Mouse (Mus musculus) forebrain, embryonic 13.5 days (tissue): ENCODE results near the gene Mark4. TPM values are rescaled to one million over a fixed set of nuclear protein-coding genes. Genes with fewer than 3 reads are reported as not detected.

Experiments
- ATAC-seq: fragments of 200-750 bp; cut with Nextera tagmentation; 2 replicates; pipeline ENCODE4 v1.8.0; 2017
- H3K27ac ChIP-seq: fragments of 300-500 bp; sonication (generic); 2 replicates; pipeline ENCODE4 v1.5.1; 2015; ENCODE audit warnings: inconsistent platforms, mild to moderate bottlenecking, moderate library complexity
- H3K27me3 ChIP-seq: fragments of 300-500 bp; sonication (generic); 2 replicates; pipeline ENCODE4 v1.6.1; 2015; ENCODE audit warnings: mild to moderate bottlenecking, inconsistent platforms
- H3K36me3 ChIP-seq: fragments of 300-500 bp; sonication (generic); 2 replicates; pipeline ENCODE4 v1.6.1; 2015; ENCODE audit warnings: mild to moderate bottlenecking, inconsistent platforms; ENCODE audit not compliant: poor library complexity, severe bottlenecking
- H3K4me1 ChIP-seq: fragments of 300-500 bp; sonication (generic); 2 replicates; pipeline ENCODE4 v1.6.1; 2015; ENCODE audit warnings: inconsistent platforms
- H3K4me2 ChIP-seq: fragments of 300-500 bp; sonication (generic); 2 replicates; pipeline ENCODE4 v1.6.1; 2015; ENCODE audit warnings: inconsistent platforms, mild to moderate bottlenecking, moderate library complexity
- H3K4me3 ChIP-seq: fragments of 300-500 bp; sonication (generic); 2 replicates; pipeline ENCODE4 v1.5.1; 2015; ENCODE audit warnings: mild to moderate bottlenecking, inconsistent platforms
- H3K9ac ChIP-seq: fragments of 300-500 bp; sonication (generic); 2 replicates; pipeline ENCODE4 v1.6.1; 2015; ENCODE audit warnings: mild to moderate bottlenecking, inconsistent platforms
- H3K9me3 ChIP-seq: fragments of 300-500 bp; sonication (generic); replicated peaks from 2 replicates; pipeline ENCODE4 v1.6.1; 2016; ENCODE audit warnings: inconsistent platforms
- WGBS: fragments of 180-500 bp; shearing (Covaris S2); methylation state at CpG from one replicate; pipeline ENCODE4 v1.1.7; 2015; 5-methylcytosine and 5-hydroxymethylcytosine counted together
- polyA plus RNA-seq: library from polyadenylated mRNA; unstranded; fragments of >200 nt; fragmentation: Nextera tagmentation; extraction: Ambion mirVana; gene quantifications from 2 replicates; pipeline ENCODE4 v1.2.1, GENCODE M21; 2015

The Mark4 gene
- polyA plus RNA-seq, 1 experiment from 2014 or later, result 12.2 TPM

GRCm38 (mm10) chr7:19467638-19468037 lies 9.0 kb upstream of the Mark4 start:
- WGBS, result 52% methylated on average over 6 of the region's 6 CpGs
- no peaks in the 10 kb centered on the region for H3K9me3 ChIP-seq
- peaks cover 5% of the 10 kb centered on the region; the same call in 1 of the 2 replicates for H3K4me1 ChIP-seq
- ATAC-seq, result no peak
- H3K27ac ChIP-seq, result no peak overlapping the region
- H3K9ac ChIP-seq, result no peak overlapping the region
- H3K4me3 ChIP-seq, result no peak overlapping the region
- no peaks in the 10 kb centered on the region for H3K36me3 ChIP-seq
- no peak overlapping the region for H3K4me2 ChIP-seq
- peaks cover 92% of the 10 kb centered on the region for H3K27me3 ChIP-seq

- no peak overlapping the region for H3K4me2 ChIP-seq
- WGBS, result 65% methylated on average over 5 of the region's 5 CpGs
- no peak for ATAC-seq
- no peaks in the 10 kb centered on the region for H3K36me3 ChIP-seq
- no peak overlapping the region for H3K9ac ChIP-seq
- H3K4me3 ChIP-seq, result no peak overlapping the region
- peaks cover 82% of the 10 kb centered on the region for H3K27me3 ChIP-seq
- no peaks in the 10 kb centered on the region for H3K9me3 ChIP-seq
- peaks cover 5% of the 10 kb centered on the region; the same call in 1 of the 2 replicates for H3K4me1 ChIP-seq
- H3K27ac ChIP-seq, result no peak overlapping the region
These were observed 8.1 kb upstream of the Mark4 start for GRCm38 (mm10) chr7:19466602-19467145.

GRCm38 (mm10) chr7:19464367-19465307 lies 6.0 kb upstream of the Mark4 start:
- H3K27ac ChIP-seq, result no peak overlapping the region
- H3K4me3 ChIP-seq, result no peak overlapping the region
- no peak for ATAC-seq
- 8% methylated on average over 22 of the region's 22 CpGs for WGBS
- H3K4me2 ChIP-seq, result no peak overlapping the region
- H3K9ac ChIP-seq, result peak overlapping the region; percentile 18; the same call in 1 of the 2 replicates
- H3K36me3 ChIP-seq, result no peaks in the 10 kb centered on the region
- peaks cover 7% of the 10 kb centered on the region for H3K4me1 ChIP-seq
- no peaks in the 10 kb centered on the region for H3K9me3 ChIP-seq
- H3K27me3 ChIP-seq, result peaks cover 63% of the 10 kb centered on the region

- ATAC-seq, result no peak
- Histone ChIP-seq H3K36me3 (no peaks in the 10 kb centered on the region), H3K27me3 (peaks cover 48% of the 10 kb centered on the region), H3K4me3 (no peak within 1 kb of the TSS), H3K4me1 (peaks cover 10% of the 10 kb centered on the region), H3K9me3 (no peaks in the 10 kb centered on the region), H3K27ac (no peak within 1 kb of the TSS), H3K4me2 (no peak within 1 kb of the TSS), H3K9ac (no peak within 1 kb of the TSS)
- WGBS, result 29% methylated on average over 6 of the region's 6 CpGs
These were observed 4.3 kb upstream of the Mark4 start, which contains the start of gene Exoc3l2 for GRCm38 (mm10) chr7:19462884-19463381. Gene Exoc3l2, plus strand, starts transcription at chr7:19463331.

- H3K27me3 ChIP-seq, result peaks cover 43% of the 10 kb centered on the region
- no peak overlapping the region for H3K4me3 ChIP-seq
- 62% methylated on average over 4 of the region's 4 CpGs for WGBS
- H3K9ac ChIP-seq, result no peak overlapping the region
- H3K27ac ChIP-seq, result no peak overlapping the region
- peaks cover 14% of the 10 kb centered on the region for H3K4me1 ChIP-seq
- H3K36me3 ChIP-seq, result no peaks in the 10 kb centered on the region
- no peak for ATAC-seq
- H3K9me3 ChIP-seq, result no peaks in the 10 kb centered on the region
- no peak overlapping the region for H3K4me2 ChIP-seq
These were observed 3.8 kb upstream of the Mark4 start for GRCm38 (mm10) chr7:19462443-19462842.

GRCm38 (mm10) chr7:19461488-19461887 lies 2.9 kb upstream of the Mark4 start:
- peaks cover 24% of the 10 kb centered on the region for H3K4me1 ChIP-seq
- peaks cover 34% of the 10 kb centered on the region for H3K27me3 ChIP-seq
- ATAC-seq, result no peak
- no peak overlapping the region for H3K27ac ChIP-seq
- H3K4me3 ChIP-seq, result no peak overlapping the region
- 5% methylated on average over 6 of the region's 6 CpGs for WGBS
- H3K36me3 ChIP-seq, result no peaks in the 10 kb centered on the region; the same call in 1 of the 2 replicates
- H3K9me3 ChIP-seq, result no peaks in the 10 kb centered on the region
- no peak overlapping the region for H3K9ac ChIP-seq
- H3K4me2 ChIP-seq, result no peak overlapping the region

GRCm38 (mm10) chr7:19460500-19460899 lies 1.9 kb upstream of the Mark4 start:
- no peak for ATAC-seq
- H3K27ac ChIP-seq, result no peak overlapping the region
- 63% methylated on average over 1 of the region's 1 CpGs for WGBS
- no peaks in the 10 kb centered on the region for H3K9me3 ChIP-seq
- H3K9ac ChIP-seq, result no peak overlapping the region
- H3K4me2 ChIP-seq, result no peak overlapping the region
- peaks cover 6% of the 10 kb centered on the region for H3K36me3 ChIP-seq
- peaks cover 25% of the 10 kb centered on the region for H3K27me3 ChIP-seq
- H3K4me3 ChIP-seq, result no peak overlapping the region
- peaks cover 30% of the 10 kb centered on the region for H3K4me1 ChIP-seq

- H3K27ac ChIP-seq, result peak overlapping the region; percentile 79
- H3K27me3 ChIP-seq, result peaks cover 13% of the 10 kb centered on the region
- H3K9me3 ChIP-seq, result no peaks in the 10 kb centered on the region
- peaks cover 25% of the 10 kb centered on the region for H3K4me1 ChIP-seq
- H3K4me3 ChIP-seq, result peak overlapping the region; percentile 88
- no peak for ATAC-seq
- H3K36me3 ChIP-seq, result peaks cover 13% of the 10 kb centered on the region
- 14% methylated on average over 6 of the region's 6 CpGs for WGBS
- H3K9ac ChIP-seq, result peak overlapping the region; percentile 94
- H3K4me2 ChIP-seq, result peak overlapping the region; percentile 98
These were observed 686 bp upstream of the Mark4 start for GRCm38 (mm10) chr7:19459144-19459870.

- H3K4me1 ChIP-seq, result peaks cover 25% of the 10 kb centered on the region
- H3K4me2 ChIP-seq, result peak overlapping the region; percentile 98
- peak overlapping the region; percentile 68 for H3K27ac ChIP-seq
- peak overlapping the region; percentile 94 for H3K9ac ChIP-seq
- H3K36me3 ChIP-seq, result peaks cover 17% of the 10 kb centered on the region
- no peaks in the 10 kb centered on the region for H3K9me3 ChIP-seq
- peak overlapping the region; percentile 88 for H3K4me3 ChIP-seq
- H3K27me3 ChIP-seq, result peaks cover 3% of the 10 kb centered on the region
- peak; percentile 73 for ATAC-seq
- WGBS, result under 1% methylated on average over 23 of the region's 31 CpGs
These were observed 542 bp downstream of the Mark4 start for GRCm38 (mm10) chr7:19458072-19458486.

- ATAC-seq, result no peak
- Histone ChIP-seq H3K9me3 (no peaks in the 10 kb centered on the region), H3K27ac (peak overlapping the region; percentile 68; the same call in 1 of the 2 replicates), H3K36me3 (peaks cover 17% of the 10 kb centered on the region), H3K9ac (peak overlapping the region; percentile 94), H3K4me1 (peaks cover 25% of the 10 kb centered on the region), H3K4me3 (peak overlapping the region; percentile 88), H3K27me3 (no peaks in the 10 kb centered on the region), H3K4me2 (peak overlapping the region; percentile 98)
- WGBS, result 10% methylated on average over 14 of the region's 14 CpGs
These were observed 1.1 kb downstream of the Mark4 start for GRCm38 (mm10) chr7:19457414-19458071.

GRCm38 (mm10) chr7:19456628-19457027 lies 2.0 kb downstream of the Mark4 start:
- no peaks in the 10 kb centered on the region for H3K9me3 ChIP-seq
- peaks cover 24% of the 10 kb centered on the region for H3K36me3 ChIP-seq
- H3K9ac ChIP-seq, result no peak overlapping the region
- 97% methylated on average over 7 of the region's 7 CpGs for WGBS
- H3K4me3 ChIP-seq, result no peak overlapping the region
- H3K27me3 ChIP-seq, result no peaks in the 10 kb centered on the region
- H3K4me2 ChIP-seq, result peak overlapping the region; percentile 98
- H3K27ac ChIP-seq, result no peak overlapping the region
- H3K4me1 ChIP-seq, result peaks cover 25% of the 10 kb centered on the region
- no peak for ATAC-seq
